10 mouse cellular contexts compared by ENCODE assay signal in the genomic region with DNA sequence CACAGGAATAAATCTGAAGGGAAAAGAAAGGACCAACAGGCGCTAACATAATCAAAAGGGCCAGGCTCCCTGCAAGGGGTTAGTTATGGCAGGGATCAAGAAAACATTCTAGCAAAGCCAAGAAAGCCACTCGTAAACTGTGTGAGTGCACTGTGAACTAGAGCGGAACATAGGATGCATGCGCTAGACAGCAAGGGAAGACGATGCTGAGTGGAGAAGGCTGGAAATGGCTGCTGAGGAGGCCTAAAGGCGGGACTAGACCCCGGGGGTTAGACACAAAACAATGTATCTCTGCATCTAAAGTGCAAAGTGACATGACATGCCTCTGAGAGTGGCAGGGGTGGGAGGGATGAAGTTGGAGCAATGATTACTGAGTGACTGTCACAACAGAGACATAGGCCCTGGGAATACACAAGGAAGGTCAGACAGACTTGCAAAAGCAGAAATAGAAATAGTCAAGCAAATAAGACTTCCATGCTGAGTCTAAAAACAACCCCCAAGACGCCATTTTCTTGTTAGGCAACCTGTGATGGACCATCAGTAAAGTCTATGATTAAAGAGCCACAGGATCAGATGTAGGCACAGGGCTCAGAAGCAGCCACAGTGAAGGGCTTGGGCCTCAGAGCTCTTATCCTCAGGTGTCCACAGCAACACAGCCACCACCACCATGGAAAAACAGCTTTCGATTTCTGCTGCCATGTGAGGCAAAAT. TPM values are rescaled to one million over a fixed set of nuclear protein-coding genes. Genes with fewer than 3 reads are reported as not detected.
DNase-seq lines count a peak whose midpoint lies in the region; ATAC-seq and TF ChIP-seq lines count a peak whose summit lies in the region.
"Had no signal": no experiment of that assay in that cellular context is flagged by ENCODE, and none has a peak within 500 bp of the region (broad histone marks: within the 10 kb centered on the region; RNA-seq: fewer than 3 reads in every experiment).

No protein-coding gene starts in this region.

- no peak for TF ChIP-seq CTCF in kidney, postnatal 0 days (IDR thresholded peaks at IDR 0.05; ENCODE audit: low read depth)
- TF ChIP-seq CTCF in hindbrain, postnatal 0 days (IDR thresholded peaks at IDR 0.05; ENCODE audit: low read depth) = no peak

- H3K4me1 ChIP-seq in kidney, postnatal 0 days (replicated peaks; ENCODE audit: insufficient read depth, low read length) = peaks cover 31% of the 10 kb centered on the region
- peaks cover 67% of the 10 kb centered on the region for H3K4me1 ChIP-seq in forebrain, embryonic 10.5 days
- peaks cover 25% of the 10 kb centered on the region for H3K4me1 ChIP-seq in hindbrain, postnatal 0 days (ENCODE audit: insufficient read depth, low read length)
- H3K4me1 ChIP-seq in neural tube, embryonic 15.5 days = peaks cover 68% of the 10 kb centered on the region

- 41% methylated on average over 9 of the region's 9 CpGs for WGBS in kidney, postnatal 0 days
- 60% methylated on average over 9 of the region's 9 CpGs for WGBS in forebrain, embryonic 10.5 days
- WGBS in hindbrain, postnatal 0 days = 24% methylated on average over 9 of the region's 9 CpGs
- WGBS in neural tube, embryonic 15.5 days = 30% methylated on average over 9 of the region's 9 CpGs

- H3K9ac ChIP-seq in kidney, postnatal 0 days (ENCODE audit: low read depth, low read length) = no peak overlapping the region
- 0 out of 2 replicates have a peak overlapping the region, but pooled peaks have one; percentile 10 for H3K9ac ChIP-seq in hindbrain, postnatal 0 days (replicated peaks; ENCODE audit: low read length)
- 0 out of 2 replicates have a peak overlapping the region, but pooled peaks have one; percentile 10 for H3K9ac ChIP-seq in neural tube, embryonic 15.5 days (replicated peaks)

- no peaks in the 10 kb centered on the region for H3K27me3 ChIP-seq in kidney, postnatal 0 days (ENCODE audit: insufficient read depth, low read length)
- no peaks in the 10 kb centered on the region for H3K27me3 ChIP-seq in forebrain, embryonic 10.5 days (ENCODE audit: poor library complexity, severe bottlenecking)
- H3K27me3 ChIP-seq in hindbrain, postnatal 0 days (ENCODE audit: insufficient read depth, low read length) = no peaks in the 10 kb centered on the region
- H3K27me3 ChIP-seq in neural tube, embryonic 15.5 days (replicated peaks) = no peaks in the 10 kb centered on the region

- DNase-seq in kidney, postnatal 0 days (ENCODE audit: low spot score) = peak; percentile 67
- no peak for DNase-seq in kidney, postnatal 14 days
- no peak for DNase-seq in forebrain, embryonic 10.5 days (ENCODE audit: extremely low spot score, low spot score)
- DNase-seq in hindbrain, postnatal 0 days (ENCODE audit: low spot score) = peak; percentile 43
- DNase-seq in thymus, adult 18-20 months = no peak
- DNase-seq in ovary, postnatal 10 days (ENCODE audit: low spot score) = no peak
- DNase-seq in adrenal gland, adult 18-20 months (ENCODE audit: low spot score in 2 of 2) = no peak

- 0 out of 2 replicates have a peak, but pooled peaks have one; percentile 6 for ATAC-seq in kidney, postnatal 0 days (replicated peaks; ENCODE audit: low FRiP score, low read depth)
- ATAC-seq in hindbrain, postnatal 0 days = peak; percentile 34; the same call in 1 of the 2 replicates
- peak; percentile 40; the same call in 1 of the 2 replicates for ATAC-seq in neural tube, embryonic 15.5 days (ENCODE audit: low FRiP score)

- peak overlapping the region; percentile 71; the same call in 1 of the 2 replicates for H3K27ac ChIP-seq in kidney, postnatal 0 days
- peak overlapping the region; percentile 60; the same call in 1 of the 2 replicates for H3K27ac ChIP-seq in forebrain, embryonic 10.5 days
- peak overlapping the region; percentile 88 for H3K27ac ChIP-seq in hindbrain, postnatal 0 days
- H3K27ac ChIP-seq in neural tube, embryonic 15.5 days (replicated peaks) = peak overlapping the region; percentile 89

- no peaks in the 10 kb centered on the region for H3K9me3 ChIP-seq in kidney, postnatal 0 days (replicated peaks; ENCODE audit: low read length)
- no peaks in the 10 kb centered on the region for H3K9me3 ChIP-seq in forebrain, embryonic 10.5 days
- no peaks in the 10 kb centered on the region for H3K9me3 ChIP-seq in hindbrain, postnatal 0 days (ENCODE audit: low read length)
- no peaks in the 10 kb centered on the region for H3K9me3 ChIP-seq in neural tube, embryonic 15.5 days (replicated peaks)

- no peaks in the 10 kb centered on the region for H3K36me3 ChIP-seq in kidney, postnatal 0 days (ENCODE audit: insufficient read depth, low read length)
- no peaks in the 10 kb centered on the region; the same call in 1 of the 2 replicates for H3K36me3 ChIP-seq in forebrain, embryonic 10.5 days (replicated peaks)
- H3K36me3 ChIP-seq in hindbrain, postnatal 0 days (ENCODE audit: insufficient read depth, low read length) = no peaks in the 10 kb centered on the region
- no peaks in the 10 kb centered on the region for H3K36me3 ChIP-seq in neural tube, embryonic 15.5 days

- H3K4me2 ChIP-seq in kidney, postnatal 0 days (ENCODE audit: low read length) = no peak overlapping the region
- peak overlapping the region; percentile 20; the same call in 1 of the 2 replicates for H3K4me2 ChIP-seq in hindbrain, postnatal 0 days (ENCODE audit: low read depth, low read length)
- peak overlapping the region; percentile 7; the same call in 1 of the 2 replicates for H3K4me2 ChIP-seq in neural tube, embryonic 15.5 days

- H3K4me3 ChIP-seq in kidney, postnatal 0 days (replicated peaks; ENCODE audit: low read depth, low read length) = no peak overlapping the region
- H3K4me3 ChIP-seq in forebrain, embryonic 10.5 days = no peak overlapping the region
- no peak overlapping the region for H3K4me3 ChIP-seq in hindbrain, postnatal 0 days (ENCODE audit: low read length)
- no peak overlapping the region for H3K4me3 ChIP-seq in neural tube, embryonic 15.5 days (replicated peaks)

RNA-seq across cellular contexts. Expression of a gene that starts 14.1 kb away (rescaled TPM):
- polyA plus RNA-seq in kidney, postnatal 0 days (2015; fragmentation: Nextera tagmentation; extraction: Ambion mirVana) = 4.4 and 5.0 TPM in 2 replicates
- 4.1 and 4.2 TPM in 2 replicates for polyA plus RNA-seq in forebrain, embryonic 10.5 days (2016; fragmentation: Nextera tagmentation; extraction: Ambion mirVana)
- 13.9 and 14.2 TPM in 2 replicates for total RNA-seq in hindbrain, postnatal 0 days (2014; rRNA removed)
- 2.6 and 2.7 TPM in 2 replicates for polyA plus RNA-seq in hindbrain, postnatal 0 days (2015; fragmentation: Nextera tagmentation; extraction: Ambion mirVana)
- polyA plus RNA-seq in neural tube, embryonic 15.5 days (2015; fragmentation: Nextera tagmentation; extraction: Ambion mirVana) = 4.2 and 4.6 TPM in 2 replicates
- total RNA-seq in adrenal gland, adult 18-20 months (2021) = 10 to 100 TPM; 14.0 to 17.6 TPM

RNA-seq across cellular contexts. Expression of a gene that starts 39.8 kb away (rescaled TPM):
- 0.22 and 0.32 TPM in 2 replicates for polyA plus RNA-seq in kidney, postnatal 0 days (2015; fragmentation: Nextera tagmentation; extraction: Ambion mirVana)
- 0.41 and 0.48 TPM in 2 replicates for polyA plus RNA-seq in forebrain, embryonic 10.5 days (2016; fragmentation: Nextera tagmentation; extraction: Ambion mirVana)
- 0.43 and 1.8 TPM in 2 replicates for total RNA-seq in hindbrain, postnatal 0 days (2014; rRNA removed)
- polyA plus RNA-seq in hindbrain, postnatal 0 days (2015; fragmentation: Nextera tagmentation; extraction: Ambion mirVana) = 1.8 and 2.2 TPM in 2 replicates
- 0.28 and 0.37 TPM in 2 replicates for polyA plus RNA-seq in neural tube, embryonic 15.5 days (2015; fragmentation: Nextera tagmentation; extraction: Ambion mirVana)
- not detected for total RNA-seq in adrenal gland, adult 18-20 months (2021)
- total RNA-seq: left cerebral cortex, postnatal 4 days; MEL had no signal

Comparison
In these comparisons a context has a peak if more than half of its experiments do, and no peak if none do; other contexts are left out.
1. DNase-seq: peak in kidney, postnatal 0 days (single experiment) and hindbrain, postnatal 0 days (single experiment); none in kidney, postnatal 14 days (single experiment), forebrain, embryonic 10.5 days (single experiment), thymus, adult 18-20 months (0 of 2), ovary, postnatal 10 days (single experiment) and adrenal gland, adult 18-20 months (0 of 2).
2. Peak in every context shown above with its lines, with median percentiles within 50 percentile points of each other: ATAC-seq and H3K27ac ChIP-seq.